Mouse (Mus musculus): Measurements from ENCODE around the gene Trip6.

DNA sequence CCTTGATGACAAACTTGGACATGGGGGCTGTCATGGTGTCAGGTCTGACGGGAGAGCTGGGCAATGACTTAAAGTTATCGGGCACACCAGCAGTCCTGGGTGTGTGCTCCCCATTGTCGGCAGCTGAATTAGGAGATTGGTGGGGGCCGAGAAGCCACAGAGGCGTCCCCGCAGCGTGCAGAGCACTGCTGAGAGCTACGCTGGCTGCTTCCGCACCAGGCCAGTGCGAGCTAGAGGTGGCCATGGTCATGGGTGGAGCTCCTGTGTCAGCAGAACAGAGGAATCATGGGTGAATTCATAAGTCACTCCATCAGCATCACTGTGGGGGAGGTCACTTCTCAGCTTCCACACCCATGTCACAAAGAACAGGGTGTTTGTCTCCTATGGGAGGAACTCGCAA is 49.4 kb downstream of the Trip6 start:
- no peak for TF ChIP-seq EP300 (IDR thresholded peaks at IDR 0.05)
- TF ChIP-seq CTCF (IDR thresholded peaks at IDR 0.05), result no peak

All from lung, postnatal 0 days (tissue).